Comparison of ENCODE assay signal across 29 mouse cellular contexts in genomic region chr2:165098861-165099260, GRCm38 (mm10). TPM values are rescaled to one million over a fixed set of nuclear protein-coding genes. Genes with fewer than 3 reads are reported as not detected.
A peak's percentile ranks its signal among the peaks of the same experiment; 100 is the strongest.
DNase-seq lines count a peak whose midpoint lies in the region; ATAC-seq lines count a peak whose summit lies in the region.
"Had no signal": no experiment of that assay in that cellular context is flagged by ENCODE, and none has a peak within 500 bp of the region (broad histone marks: within the 10 kb centered on the region; RNA-seq: fewer than 3 reads in every experiment).

No protein-coding gene starts in this region.

- H3K9me3 ChIP-seq in heart, embryonic 10.5 days: no peaks in the 10 kb centered on the region
- no peaks in the 10 kb centered on the region for H3K9me3 ChIP-seq in kidney, embryonic 15.5 days (replicated peaks)
- H3K9me3 ChIP-seq: embryonic facial prominence, embryonic 15.5 days; forebrain, embryonic 10.5 days; hindbrain, embryonic 10.5 days; intestine, embryonic 15.5 days had no signal

- WGBS in heart, embryonic 10.5 days: 87% methylated on average over 3 of the region's 3 CpGs
- WGBS in kidney, embryonic 15.5 days: 86% methylated on average over 3 of the region's 3 CpGs

- peak; percentile 34 to 46 for DNase-seq in cerebellum, postnatal 25 days
- no peak for DNase-seq in cerebellum, adult 9-11 months
- DNase-seq in heart, adult 9 months (ENCODE audit: low spot score in 2 of 2): peak; percentile 8 to 27
- DNase-seq in heart, embryonic 10.5 days (ENCODE audit: low spot score): no peak
- peak; percentile 54 to 61 for DNase-seq in kidney, adult 8-10 months
- peak; percentile 26 to 44 for DNase-seq in heart, postnatal 10 days
- DNase-seq in gastrocnemius, postnatal 36 days: no peak
- DNase-seq: adrenal gland, postnatal 10 days; cerebellum, adult 11 months; cerebellum, adult 9-10 months; embryo, embryonic 11 days; gastrocnemius, adult 2 months; gastrocnemius, postnatal 25 days had no signal

- H3K4me2 ChIP-seq in kidney, embryonic 15.5 days: no peak overlapping the region
- H3K4me2 ChIP-seq: embryonic facial prominence, embryonic 15.5 days; hindbrain, embryonic 14.5 days; intestine, embryonic 15.5 days had no signal

- no peak for ATAC-seq in kidney, embryonic 15.5 days (replicated peaks; ENCODE audit: low FRiP score)
- ATAC-seq: forebrain, embryonic 14.5 days; intestine, embryonic 15.5 days had no signal

- H3K27ac ChIP-seq in heart, embryonic 10.5 days: no peak overlapping the region
- H3K27ac ChIP-seq in kidney, embryonic 15.5 days: no peak overlapping the region
- H3K27ac ChIP-seq: embryonic facial prominence, embryonic 15.5 days; forebrain, embryonic 10.5 days; gastrocnemius, adult 2 months; heart, adult 2 months; hindbrain, embryonic 10.5 days; hindbrain, embryonic 14.5 days; intestine, embryonic 15.5 days had no signal

- H3K9ac ChIP-seq in kidney, embryonic 15.5 days: no peak overlapping the region
- H3K9ac ChIP-seq: embryonic facial prominence, embryonic 15.5 days; hindbrain, embryonic 14.5 days; intestine, embryonic 15.5 days had no signal

- intact Hi-C loops in heart, postnatal 10 days (cut with DNase I): no loop called here
- intact Hi-C loops in gastrocnemius, postnatal 36 days (cut with DNase I): no loop called here

- peaks cover 40% of the 10 kb centered on the region for H3K4me1 ChIP-seq in heart, embryonic 10.5 days
- H3K4me1 ChIP-seq in kidney, embryonic 15.5 days: no peaks in the 10 kb centered on the region
- H3K4me1 ChIP-seq: embryonic facial prominence, embryonic 15.5 days; intestine, embryonic 15.5 days had no signal

- peaks cover 100% of the 10 kb centered on the region for H3K27me3 ChIP-seq in heart, embryonic 10.5 days (ENCODE audit: insufficient read depth, poor library complexity, severe bottlenecking)
- peaks cover 85% of the 10 kb centered on the region for H3K27me3 ChIP-seq in kidney, embryonic 15.5 days

- H3K36me3 ChIP-seq in heart, embryonic 10.5 days: no peaks in the 10 kb centered on the region
- H3K36me3 ChIP-seq in kidney, embryonic 15.5 days: no peaks in the 10 kb centered on the region
- H3K36me3 ChIP-seq: embryonic facial prominence, embryonic 15.5 days; forebrain, embryonic 10.5 days; hindbrain, embryonic 10.5 days; intestine, embryonic 15.5 days had no signal

- H3K4me3 ChIP-seq in heart, embryonic 10.5 days: no peak overlapping the region
- no peak overlapping the region for H3K4me3 ChIP-seq in kidney, embryonic 15.5 days (replicated peaks)
- H3K4me3 ChIP-seq: embryonic facial prominence, embryonic 15.5 days; erythroblast, embryonic 14.5 days; forebrain, embryonic 10.5 days; gastrocnemius, adult 2 months; heart, adult 2 months; hindbrain, embryonic 10.5 days; intestine, embryonic 15.5 days had no signal

RNA-seq across cellular contexts. Expression of gene 1700025C18Rik, which starts 8.3 kb away (rescaled TPM):
- not detected in 2 replicates for polyA plus RNA-seq in heart, embryonic 10.5 days (2016; fragmentation: Nextera tagmentation; extraction: Ambion mirVana)
- polyA plus RNA-seq in kidney, embryonic 15.5 days (2015; fragmentation: Nextera tagmentation; extraction: Ambion mirVana): not detected in 2 replicates
- total RNA-seq in heart, postnatal 10 days (2021): not detected
- total RNA-seq in gastrocnemius, postnatal 36 days (2021): not detected
- total RNA-seq: adrenal gland, postnatal 10 days; adrenal gland, postnatal 4 days; common myeloid progenitor, adult 5-6 weeks; gastrocnemius, adult 2 months; gastrocnemius, postnatal 25 days; heart, adult 2 months; MEL had no signal
- polyA plus RNA-seq: brain, embryonic 14.5 days; C2C12; embryonic facial prominence, embryonic 11.5 days; embryonic facial prominence, embryonic 15.5 days; erythroblast, embryonic 14.5 days; forebrain, embryonic 10.5 days; forebrain, embryonic 14.5 days; heart, adult 2 months; heart, embryonic 16.5 days; hindbrain, embryonic 10.5 days; hindbrain, embryonic 14.5 days; intestine, embryonic 15.5 days had no signal

RNA-seq across cellular contexts. Expression of gene Cd40, which starts 43.4 kb away (rescaled TPM):
- polyA plus RNA-seq in heart, embryonic 10.5 days (2016; fragmentation: Nextera tagmentation; extraction: Ambion mirVana): 7.8 and 11.9 TPM in 2 replicates
- 7.4 and 8.4 TPM in 2 replicates for polyA plus RNA-seq in kidney, embryonic 15.5 days (2015; fragmentation: Nextera tagmentation; extraction: Ambion mirVana)
- 1 to 10 TPM; 5.3 to 6.5 TPM for total RNA-seq in heart, postnatal 10 days (2021)
- under 1 TPM; 0.48 to 0.76 TPM for total RNA-seq in gastrocnemius, postnatal 36 days (2021)
- total RNA-seq: MEL had no signal

Comparison
In these comparisons a context has a peak if more than half of its experiments do, and no peak if none do; other contexts are left out.
1. DNase-seq: peak in cerebellum, postnatal 25 days (2 of 2), heart, adult 9 months (2 of 2), kidney, adult 8-10 months (2 of 2) and heart, postnatal 10 days (2 of 2); none in cerebellum, adult 9-11 months (single experiment), heart, embryonic 10.5 days (single experiment) and gastrocnemius, postnatal 36 days (0 of 2).